Mouse (Mus musculus) heart, adult 2 months (tissue): ENCODE data around the gene Pyy. TPM values are rescaled to one million over a fixed set of nuclear protein-coding genes. Genes with fewer than 3 reads are reported as not detected.

Experiments used
- DNase-seq, 2 experiments: peaks; one replicate each; pipeline ENCODE4 v3.0.0; 2021
- H3K27ac ChIP-seq: fragments of 200-600 bp; 2 replicates; pipeline ENCODE4 v1.8.1; 2022
- H3K27me3 ChIP-seq: fragments of 200-500 bp; 2 replicates; pipeline ENCODE4 v1.6.1; 2012; ENCODE audit warnings: mild to moderate bottlenecking, low read length, inconsistent platforms, mixed read lengths; ENCODE audit not compliant: control insufficient read depth, insufficient read depth
- H3K36me3 ChIP-seq: fragments of 200-500 bp; 2 replicates; pipeline ENCODE4 v1.6.1; 2012; ENCODE audit warnings: low read length, inconsistent platforms; ENCODE audit not compliant: control insufficient read depth, insufficient read depth
- H3K4me1 ChIP-seq: fragments of 200-500 bp; 2 replicates; pipeline ENCODE4 v1.6.1; 2011; ENCODE audit warnings: low read length; ENCODE audit not compliant: control insufficient read depth, insufficient read depth
- H3K4me3 ChIP-seq: fragments of 200-600 bp; 2 replicates; pipeline ENCODE4 v1.8.1; 2022
- H3K79me2 ChIP-seq: fragments of 200-500 bp; replicated peaks from 2 replicates; pipeline ENCODE4 v1.6.1; 2012; ENCODE audit warnings: mild to moderate bottlenecking, inconsistent platforms, low read length, moderate library complexity, mixed read lengths; ENCODE audit not compliant: control insufficient read depth, insufficient read depth
- H3K9ac ChIP-seq: fragments of 200-500 bp; 2 replicates; pipeline ENCODE4 v1.6.1; 2012; ENCODE audit warnings: low read depth, mild to moderate bottlenecking, control low read depth, inconsistent platforms, low read length, mixed read lengths
- CTCF ChIP-seq: fragments of 200-600 bp; IDR thresholded peaks from 2 replicates; pipeline ENCODE4 v1.8.1; 2022; ENCODE audit warnings: antibody characterized with exemption, mild to moderate bottlenecking, moderate library complexity
- EP300 ChIP-seq: fragments of 200-500 bp; IDR thresholded peaks from 2 replicates; pipeline ENCODE4 v1.6.1; 2011; ENCODE audit warnings: low read depth, low read length, control low read depth; ENCODE audit not compliant: insufficient read depth
- POLR2A ChIP-seq: fragments of 200-500 bp; IDR thresholded peaks from 2 replicates; pipeline ENCODE4 v1.6.1; 2011; ENCODE audit warnings: mild to moderate bottlenecking, low read depth, low read length, control low read depth; ENCODE audit not compliant: insufficient read depth
- WGBS: fragments of 180-500 bp; shearing (Covaris S2); methylation state at CpG from one replicate; pipeline ENCODE4 v1.1.7; 2018; 5-methylcytosine and 5-hydroxymethylcytosine counted together
- intact Hi-C: fragments of 180-260 bp; cut with DNase I; formaldehyde crosslinking; loops from one replicate; pipeline ENCODE4 v1.15.1; 2025
- polyA plus RNA-seq: library from polyadenylated mRNA; depleted of rRNA; stranded (reverse); fragments of >200 nt; gene quantifications from 2 replicates; pipeline ENCODE4 v1.2.3, GENCODE M21; 2012
- total RNA-seq, 2 experiments: library from RNA; stranded (reverse); gene quantifications; 2 replicates each; pipeline ENCODE4 v1.2.3; 2021

Pyy gene
- total and polyA plus RNA-seq, 3 experiments, result not detected

GRCm38 (mm10) chr11:102137625-102138446 lies 30.2 kb upstream of the Pyy start:
- WGBS, result 48% methylated on average over 13 of the region's 13 CpGs
- Histone ChIP-seq H3K27ac (no peak overlapping the region), H3K4me1 (no peaks in the 10 kb centered on the region), H3K9ac (no peak overlapping the region), H3K4me3 (no peak overlapping the region), H3K36me3 (no peaks in the 10 kb centered on the region), H3K27me3 (no peaks in the 10 kb centered on the region), H3K79me2 (no peaks in the 10 kb centered on the region)
- DNase-seq, result no peak
- TF ChIP-seq CTCF (no peak), EP300 (no peak), POLR2A (no peak)
- intact Hi-C loops, result loop anchor here (1.0 to 5.0 kb wide), 2 partner anchors 77 to 151 kb away; partner anchors contain the start of gene Dusp3

GRCm38 (mm10) chr11:102134516-102134915 lies 26.9 kb upstream of the Pyy start:
- no peak for DNase-seq
- no peaks in the 10 kb centered on the region for H3K79me2 ChIP-seq
- H3K36me3 ChIP-seq, result no peaks in the 10 kb centered on the region
- H3K4me1 ChIP-seq, result no peaks in the 10 kb centered on the region
- H3K9ac ChIP-seq, result no peak overlapping the region
- TF ChIP-seq EP300 (no peak), POLR2A (no peak), CTCF (no peak)
- intact Hi-C loops, result no loop called here
- no peak overlapping the region for H3K4me3 ChIP-seq
- 16% methylated on average over 4 of the region's 4 CpGs for WGBS
- H3K27ac ChIP-seq, result no peak overlapping the region
- H3K27me3 ChIP-seq, result no peaks in the 10 kb centered on the region

- no peak for DNase-seq
- H3K4me3 ChIP-seq, result no peak overlapping the region
- no peaks in the 10 kb centered on the region for H3K36me3 ChIP-seq
- WGBS, result 73% methylated on average over 6 of the region's 6 CpGs
- H3K9ac ChIP-seq, result no peak overlapping the region
- no peak overlapping the region for H3K27ac ChIP-seq
- H3K4me1 ChIP-seq, result no peaks in the 10 kb centered on the region
- no peaks in the 10 kb centered on the region; the same call in 1 of the 2 replicates for H3K27me3 ChIP-seq
- intact Hi-C loops, result no loop called here
- H3K79me2 ChIP-seq, result no peaks in the 10 kb centered on the region
- TF ChIP-seq POLR2A (no peak), CTCF (no peak)
These were observed 9.8 kb upstream of the Pyy start for GRCm38 (mm10) chr11:102117386-102117785.

GRCm38 (mm10) chr11:102116241-102116640 lies 8.6 kb upstream of the Pyy start:
- Histone ChIP-seq H3K27ac (no peak overlapping the region), H3K27me3 (no peaks in the 10 kb centered on the region; the same call in 1 of the 2 replicates), H3K36me3 (no peaks in the 10 kb centered on the region), H3K4me1 (no peaks in the 10 kb centered on the region), H3K79me2 (no peaks in the 10 kb centered on the region), H3K4me3 (no peak overlapping the region), H3K9ac (no peak overlapping the region)
- DNase-seq, result no peak
- 45% methylated on average over 8 of the region's 8 CpGs for WGBS
- TF ChIP-seq POLR2A (no peak), CTCF (no peak), EP300 (no peak)
- intact Hi-C loops, result no loop called here

- no peak for DNase-seq
- Histone ChIP-seq H3K4me1 (no peaks in the 10 kb centered on the region), H3K36me3 (no peaks in the 10 kb centered on the region), H3K9ac (no peak overlapping the region), H3K79me2 (no peaks in the 10 kb centered on the region), H3K27ac (no peak overlapping the region), H3K27me3 (peaks cover 5% of the 10 kb centered on the region), H3K4me3 (no peak overlapping the region)
- TF ChIP-seq EP300, result no peak
- TF ChIP-seq POLR2A, result no peak
- no peak for TF ChIP-seq CTCF
- intact Hi-C loops, result no loop called here
- WGBS, result 29% methylated on average over 5 of the region's 5 CpGs
These were observed 3.9 kb upstream of the Pyy start for GRCm38 (mm10) chr11:102111576-102111975.

- no peak overlapping the region for H3K27ac ChIP-seq
- WGBS, result 2% methylated on average over 21 of the region's 21 CpGs
- no peaks in the 10 kb centered on the region for H3K79me2 ChIP-seq
- peaks cover 5% of the 10 kb centered on the region for H3K27me3 ChIP-seq
- H3K36me3 ChIP-seq, result no peaks in the 10 kb centered on the region
- DNase-seq, result no peak
- no peak overlapping the region for H3K4me3 ChIP-seq
- no peak for TF ChIP-seq POLR2A
- TF ChIP-seq CTCF, result no peak
- TF ChIP-seq EP300, result no peak
- H3K4me1 ChIP-seq, result no peaks in the 10 kb centered on the region
- H3K9ac ChIP-seq, result no peak overlapping the region
- intact Hi-C loops, result no loop called here
These were observed 721 bp downstream of the Pyy start for GRCm38 (mm10) chr11:102106911-102107310.
